Mouse (Mus musculus) thymus, adult 2 months (tissue): ENCODE measurements at regions not wholly inside any gene's neighbourhood (a gene's known extent, or its start where the extent isn't known, plus 50 kb on each side); places are given as distances from the start of the nearest gene placed in this dataset.

ENCODE experiments used
- DNase-seq: peaks from one replicate; pipeline ENCODE4 v3.0.0; 2021
- H3K27ac ChIP-seq: fragments of 200-500 bp; 2 replicates; pipeline ENCODE4 v1.5.1; 2012; ENCODE audit warnings: low read length, control low read depth; ENCODE audit not compliant: control insufficient read depth, insufficient read depth
- H3K27me3 ChIP-seq: fragments of 200-500 bp; 2 replicates; pipeline ENCODE4 v1.6.1; 2012; ENCODE audit warnings: mild to moderate bottlenecking, low read length, moderate library complexity, mixed read lengths; ENCODE audit not compliant: control insufficient read depth, insufficient read depth
- H3K36me3 ChIP-seq: fragments of 200-500 bp; 2 replicates; pipeline ENCODE4 v1.6.1; 2012; ENCODE audit warnings: mild to moderate bottlenecking, low read length, moderate library complexity; ENCODE audit not compliant: control insufficient read depth, insufficient read depth
- H3K4me1 ChIP-seq: fragments of 200-500 bp; replicated peaks from 2 replicates; pipeline ENCODE4 v1.6.1; 2012; ENCODE audit warnings: low read length; ENCODE audit not compliant: control insufficient read depth, insufficient read depth
- H3K4me3 ChIP-seq: fragments of 200-500 bp; 2 replicates; pipeline ENCODE4 v1.5.1; 2012; ENCODE audit warnings: mild to moderate bottlenecking, low read length, control low read depth, moderate library complexity; ENCODE audit not compliant: control insufficient read depth, insufficient read depth
- CTCF ChIP-seq: fragments of 200-500 bp; IDR thresholded peaks from 2 replicates; pipeline ENCODE4 v1.5.1; 2012; ENCODE audit warnings: mild to moderate bottlenecking, control low read depth, low read length, moderate library complexity, borderline replicate concordance; ENCODE audit not compliant: control insufficient read depth, poor library complexity, insufficient read depth; ENCODE audit errors: extremely low read depth
- POLR2A ChIP-seq: fragments of 200-500 bp; IDR thresholded peaks from 2 replicates; pipeline ENCODE4 v1.6.1; 2012; ENCODE audit warnings: mild to moderate bottlenecking, low read length, control low read depth, moderate library complexity; ENCODE audit not compliant: control insufficient read depth, poor library complexity, insufficient read depth; ENCODE audit errors: extremely low read depth
- WGBS: fragments of 180-500 bp; shearing (Covaris S2); methylation state at CpG from one replicate; pipeline ENCODE4 v1.1.7; 2018; 5-methylcytosine and 5-hydroxymethylcytosine counted together

DNA sequence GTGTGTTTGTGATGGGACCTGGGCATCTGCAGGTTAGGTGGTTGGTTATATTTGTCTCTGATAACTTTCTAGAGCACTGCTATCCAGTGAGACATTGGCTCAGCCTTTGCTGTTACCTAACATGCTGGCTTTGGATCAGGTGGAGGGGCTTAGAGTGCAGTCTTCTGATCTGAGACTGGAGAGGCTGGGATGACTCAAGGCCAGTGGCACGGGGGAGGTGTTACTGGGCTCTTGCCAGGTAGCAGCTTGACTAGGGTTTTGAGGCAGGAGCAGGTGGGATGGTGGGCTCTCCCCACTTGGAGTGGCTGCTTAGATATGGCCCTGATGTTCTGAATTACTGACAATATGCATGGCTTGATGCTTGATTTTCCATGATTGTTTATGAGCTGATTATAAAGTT, 236.0 kb downstream of the Zfp704 start:
- Histone ChIP-seq H3K36me3 (no peaks in the 10 kb centered on the region), H3K4me3 (no peak overlapping the region), H3K27me3 (no peaks in the 10 kb centered on the region), H3K27ac (no peak overlapping the region), H3K4me1 (no peaks in the 10 kb centered on the region)
- WGBS, result 89% methylated on average over 1 of the region's 1 CpGs
- DNase-seq, result no peak
- TF ChIP-seq POLR2A (no peak), CTCF (no peak)

DNA sequence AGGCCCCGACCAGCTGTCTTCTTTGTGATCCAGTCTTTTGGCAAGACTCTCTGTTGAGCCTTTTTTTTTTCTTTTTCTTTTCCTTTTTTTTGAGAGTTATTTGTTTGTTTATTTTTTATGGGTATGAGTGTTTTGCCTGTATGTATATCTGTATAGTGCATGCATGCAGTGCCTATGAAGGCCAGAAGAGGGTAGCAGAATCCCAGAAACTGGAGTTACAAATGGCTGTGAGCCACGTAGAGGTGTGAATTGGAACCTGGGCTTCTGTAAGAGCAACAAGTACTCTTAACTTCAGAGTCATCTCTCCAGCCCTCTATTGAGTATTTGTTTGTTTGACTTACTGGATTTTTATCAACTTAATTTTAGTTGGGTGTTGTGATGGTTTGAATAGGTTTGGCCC, 239.8 kb downstream of the Zfp704 start:
- Histone ChIP-seq H3K4me1 (no peaks in the 10 kb centered on the region), H3K27ac (no peak overlapping the region), H3K4me3 (no peak overlapping the region), H3K36me3 (no peaks in the 10 kb centered on the region), H3K27me3 (no peaks in the 10 kb centered on the region)
- 97% methylated on average over 2 of the region's 2 CpGs for WGBS
- DNase-seq, result no peak
- TF ChIP-seq POLR2A (no peak), CTCF (no peak)

DNA sequence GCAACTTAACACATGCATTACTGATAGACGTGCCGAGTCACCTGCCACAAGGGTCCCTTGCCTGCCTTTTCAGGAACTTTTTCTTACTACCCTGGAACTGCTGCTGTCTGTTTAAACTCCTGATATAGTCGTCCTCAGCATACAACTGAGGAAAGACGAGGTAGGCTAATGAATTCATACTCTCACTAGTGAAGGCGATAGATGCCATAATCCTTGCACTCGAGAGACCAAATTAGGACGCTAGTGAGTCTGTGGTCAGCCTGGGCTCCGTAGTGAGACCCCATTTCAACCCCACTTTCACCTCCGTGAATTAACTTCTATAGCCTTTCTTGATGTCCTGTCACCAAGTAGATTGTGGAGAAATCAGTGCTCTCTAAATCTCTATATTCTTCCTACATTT, 244.1 kb downstream of the Zfp704 start:
- H3K36me3 ChIP-seq, result no peaks in the 10 kb centered on the region
- no peak for TF ChIP-seq CTCF
- TF ChIP-seq POLR2A, result no peak
- no peaks in the 10 kb centered on the region for H3K4me1 ChIP-seq
- H3K27me3 ChIP-seq, result no peaks in the 10 kb centered on the region
- no peak for DNase-seq
- no peak overlapping the region for H3K4me3 ChIP-seq
- H3K27ac ChIP-seq, result no peak overlapping the region
- WGBS, result 90% methylated on average over 9 of the region's 9 CpGs

DNA sequence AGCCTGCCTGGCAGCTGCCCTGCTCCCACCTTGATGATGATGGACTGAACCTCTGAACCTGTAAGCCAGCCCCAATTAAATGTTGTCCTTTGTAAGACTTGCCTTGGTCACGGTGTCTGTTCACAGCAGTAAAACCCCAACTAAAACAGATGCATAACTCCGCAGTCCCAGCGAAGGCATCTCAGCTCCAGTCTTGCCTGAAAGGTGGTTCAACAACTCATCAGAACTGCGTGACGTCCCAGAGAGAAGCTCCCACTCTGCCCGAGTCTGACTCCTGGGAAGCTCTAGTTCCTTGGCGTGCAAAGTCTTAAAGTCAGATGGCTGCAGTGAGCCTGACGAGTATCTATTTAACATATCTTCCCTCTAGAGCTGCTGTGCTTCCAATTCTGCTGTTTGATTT, 250.7 kb downstream of the Zfp704 start:
- H3K4me3 ChIP-seq, result no peak overlapping the region
- no peak overlapping the region for H3K27ac ChIP-seq
- DNase-seq, result no peak
- 97% methylated on average over 8 of the region's 8 CpGs for WGBS
- TF ChIP-seq CTCF (no peak), POLR2A (no peak)
- H3K4me1 ChIP-seq, result no peaks in the 10 kb centered on the region
- H3K27me3 ChIP-seq, result no peaks in the 10 kb centered on the region
- H3K36me3 ChIP-seq, result no peaks in the 10 kb centered on the region

DNA sequence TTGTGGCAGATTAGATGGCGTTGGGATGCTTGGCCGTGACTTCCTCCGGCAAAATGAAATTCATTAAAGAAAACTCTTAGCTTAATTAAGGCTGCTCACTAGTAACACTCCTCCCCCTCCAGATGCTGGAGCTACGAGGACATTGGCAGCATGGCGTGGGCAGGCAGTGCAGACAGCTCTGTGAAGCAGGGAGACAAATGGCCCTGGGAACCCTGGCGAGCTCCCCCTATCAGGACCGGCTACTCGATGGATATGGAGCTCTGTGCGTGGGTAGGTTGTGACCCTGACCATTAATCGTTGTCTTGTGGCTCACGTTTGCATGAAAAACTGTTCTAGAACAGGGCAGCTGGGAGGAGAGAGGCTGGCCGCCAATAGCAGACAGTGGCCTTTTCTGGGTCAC, 251.8 kb downstream of the Zfp704 start:
- no peaks in the 10 kb centered on the region for H3K27me3 ChIP-seq
- no peak overlapping the region for H3K4me3 ChIP-seq
- DNase-seq, result no peak
- H3K36me3 ChIP-seq, result no peaks in the 10 kb centered on the region
- 91% methylated on average over 12 of the region's 12 CpGs for WGBS
- H3K4me1 ChIP-seq, result no peaks in the 10 kb centered on the region
- no peak overlapping the region for H3K27ac ChIP-seq
- TF ChIP-seq CTCF (no peak), POLR2A (no peak)

DNA sequence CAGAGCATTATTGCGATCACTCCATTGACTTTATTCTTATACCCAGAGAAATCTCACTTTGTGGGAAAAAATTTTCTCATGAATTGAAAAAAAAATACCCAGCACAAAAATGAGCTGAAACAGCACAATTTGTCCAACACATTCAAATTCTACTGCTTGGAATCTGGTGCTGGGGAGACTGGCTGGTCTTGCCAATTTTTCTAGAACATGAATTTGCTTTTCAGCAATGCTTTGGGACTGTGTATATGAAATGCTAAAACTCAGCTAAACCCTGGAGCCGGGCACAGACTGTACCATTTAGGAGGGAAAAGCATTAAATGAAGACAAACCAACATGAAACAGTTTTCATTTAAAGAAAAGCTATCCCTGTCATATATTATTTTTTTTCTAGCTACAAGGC, 252.2 kb downstream of the Zfp704 start:
- no peak overlapping the region for H3K4me3 ChIP-seq
- TF ChIP-seq POLR2A (no peak), CTCF (no peak)
- DNase-seq, result no peak
- 96% methylated on average over 2 of the region's 2 CpGs for WGBS
- no peaks in the 10 kb centered on the region for H3K27me3 ChIP-seq
- no peak overlapping the region for H3K27ac ChIP-seq
- no peaks in the 10 kb centered on the region for H3K36me3 ChIP-seq
- no peaks in the 10 kb centered on the region for H3K4me1 ChIP-seq

DNA sequence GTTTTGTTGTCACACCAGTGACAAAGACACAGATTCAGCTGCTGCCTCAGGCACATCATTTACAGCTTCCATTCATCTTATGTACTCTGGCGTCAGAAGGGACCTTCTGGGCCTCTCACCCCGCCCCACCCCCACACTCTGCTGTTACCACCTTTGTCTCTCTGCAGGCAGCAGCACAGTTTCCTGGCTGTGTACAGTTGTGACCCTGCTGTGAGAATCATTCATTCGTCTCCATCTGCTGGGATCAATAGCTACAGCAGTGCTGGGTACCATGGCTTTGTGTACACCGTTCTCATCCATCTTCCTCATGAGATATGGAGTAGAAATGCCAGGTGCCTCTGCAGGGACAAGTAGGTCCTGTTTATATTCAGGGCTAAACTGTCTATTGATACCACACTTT, 254.0 kb downstream of the Zfp704 start:
- TF ChIP-seq CTCF (no peak), POLR2A (no peak)
- H3K4me3 ChIP-seq, result no peak overlapping the region
- no peaks in the 10 kb centered on the region for H3K36me3 ChIP-seq
- 95% methylated on average over 4 of the region's 4 CpGs for WGBS
- no peak for DNase-seq
- H3K27me3 ChIP-seq, result no peaks in the 10 kb centered on the region
- no peak overlapping the region for H3K27ac ChIP-seq
- no peaks in the 10 kb centered on the region for H3K4me1 ChIP-seq
